ENCODE assay signal across 9 mouse cellular contexts in genomic region chr13:63558297-63558890, GRCm38 (mm10). TPM values are rescaled to one million over a fixed set of nuclear protein-coding genes. Genes with fewer than 3 reads are reported as not detected.
DNase-seq lines count a peak whose midpoint lies in the region; ATAC-seq lines count a peak whose summit lies in the region.
"Had no signal": no experiment of that assay in that cellular context is flagged by ENCODE, and none has a peak within 500 bp of the region (broad histone marks: within the 10 kb centered on the region; RNA-seq: fewer than 3 reads in every experiment).

No protein-coding gene starts in this region.

- H3K27ac ChIP-seq in heart, embryonic 14.5 days (replicated peaks in 1 of 2; ENCODE audit: control insufficient read depth in 1 of 2, insufficient read depth in 1 of 2, low read depth in 2 of 2, low read length in 2 of 2) = 0 out of 4 replicates have a peak overlapping the region, but pooled peaks of 1 of the 2 experiments have one; percentile 24
- H3K27ac ChIP-seq in hindbrain, embryonic 12.5 days = peak overlapping the region; percentile 55; the same call in 1 of the 2 replicates
- peak overlapping the region; percentile 16; the same call in 1 of the 2 replicates for H3K27ac ChIP-seq in midbrain, embryonic 12.5 days (replicated peaks)

- DNase-seq in heart, adult 11 months = no peak
- peak; percentile 66 for DNase-seq in embryo, embryonic 10.5 days (ENCODE audit: low spot score)
- no peak for DNase-seq in cerebellum, postnatal 14 days
- no peak for DNase-seq in left cerebral cortex, adult 11 months (ENCODE audit: low spot score)
- DNase-seq in urinary bladder, postnatal 25 days (ENCODE audit: low spot score) = no peak
- DNase-seq: liver, embryonic 13.5 days had no signal

- H3K9ac ChIP-seq in heart, embryonic 14.5 days (ENCODE audit: low read length) = no peak overlapping the region
- H3K9ac ChIP-seq in hindbrain, embryonic 12.5 days = no peak overlapping the region
- H3K9ac ChIP-seq in midbrain, embryonic 12.5 days (replicated peaks) = 0 out of 2 replicates have a peak overlapping the region, but pooled peaks have one; percentile 32
- H3K9ac ChIP-seq: liver, embryonic 13.5 days had no signal

- H3K27me3 ChIP-seq in heart, embryonic 14.5 days (ENCODE audit: control insufficient read depth, insufficient read depth, low read length) = no peaks in the 10 kb centered on the region
- no peaks in the 10 kb centered on the region for H3K27me3 ChIP-seq in hindbrain, embryonic 12.5 days
- peaks cover 17% of the 10 kb centered on the region for H3K27me3 ChIP-seq in midbrain, embryonic 12.5 days
- H3K27me3 ChIP-seq: liver, embryonic 13.5 days had no signal

- ATAC-seq in heart, embryonic 14.5 days (ENCODE audit: insufficient number of reproducible peaks, insufficient read depth, low FRiP score, low read depth) = no peak
- ATAC-seq in hindbrain, embryonic 12.5 days (ENCODE audit: low FRiP score) = no peak
- ATAC-seq in midbrain, embryonic 12.5 days (ENCODE audit: low FRiP score, low read depth) = no peak

- no peaks in the 10 kb centered on the region for H3K9me3 ChIP-seq in heart, embryonic 14.5 days (ENCODE audit: control insufficient read depth, low read length)
- H3K9me3 ChIP-seq in hindbrain, embryonic 12.5 days (replicated peaks) = no peaks in the 10 kb centered on the region
- no peaks in the 10 kb centered on the region for H3K9me3 ChIP-seq in midbrain, embryonic 12.5 days
- H3K9me3 ChIP-seq: liver, embryonic 13.5 days had no signal

- H3K4me1 ChIP-seq in heart, embryonic 14.5 days (ENCODE audit: control insufficient read depth in 2 of 2, insufficient read depth in 2 of 2, low read length in 2 of 2) = peaks cover 24 to 73% of the 10 kb centered on the region in 2 experiments
- H3K4me1 ChIP-seq in hindbrain, embryonic 12.5 days = peaks cover 87% of the 10 kb centered on the region
- peaks cover 92% of the 10 kb centered on the region for H3K4me1 ChIP-seq in midbrain, embryonic 12.5 days

- 0 out of 2 replicates have a peak, but pooled peaks cover 12% of the 10 kb centered on the region for H3K36me3 ChIP-seq in heart, embryonic 14.5 days (ENCODE audit: control insufficient read depth, insufficient read depth, low read length)
- H3K36me3 ChIP-seq in hindbrain, embryonic 12.5 days = no peaks in the 10 kb centered on the region
- no peaks in the 10 kb centered on the region for H3K36me3 ChIP-seq in midbrain, embryonic 12.5 days

- H3K4me3 ChIP-seq in heart, embryonic 14.5 days (ENCODE audit: control insufficient read depth in 1 of 2, insufficient read depth in 1 of 2, low read depth in 1 of 2, low read length in 2 of 2) = no peak overlapping the region
- H3K4me3 ChIP-seq in hindbrain, embryonic 12.5 days = 0 out of 2 replicates have a peak overlapping the region, but pooled peaks have one; percentile 2
- H3K4me3 ChIP-seq in midbrain, embryonic 12.5 days = no peak overlapping the region
- H3K4me3 ChIP-seq: liver, embryonic 13.5 days had no signal

- WGBS in heart, embryonic 14.5 days = 30% methylated on average over 8 of the region's 8 CpGs
- 33% methylated on average over 8 of the region's 8 CpGs for WGBS in hindbrain, embryonic 12.5 days
- WGBS in midbrain, embryonic 12.5 days = 37% methylated on average over 8 of the region's 8 CpGs

- peak overlapping the region; percentile 11; the same call in 1 of the 2 replicates for H3K4me2 ChIP-seq in heart, embryonic 14.5 days (ENCODE audit: low read length)
- peak overlapping the region; percentile 96 for H3K4me2 ChIP-seq in hindbrain, embryonic 12.5 days (replicated peaks)
- peak overlapping the region; percentile 86 for H3K4me2 ChIP-seq in midbrain, embryonic 12.5 days (replicated peaks)
- H3K4me2 ChIP-seq: liver, embryonic 13.5 days had no signal

RNA-seq across cellular contexts. Expression of gene Ptch1, which starts 15.0 kb away (rescaled TPM):
- polyA plus RNA-seq in heart, embryonic 14.5 days (2014; fragmentation: Nextera tagmentation; extraction: Ambion mirVana) = 8.4 and 9.0 TPM in 2 replicates
- 22.7 and 24.3 TPM in 2 replicates for polyA plus RNA-seq in hindbrain, embryonic 12.5 days (2016; fragmentation: Nextera tagmentation; extraction: Ambion mirVana)
- polyA plus RNA-seq in midbrain, embryonic 12.5 days (2016; fragmentation: Nextera tagmentation; extraction: Ambion mirVana) = 18.6 and 24.5 TPM in 2 replicates

Comparison
In these comparisons a context has a peak if more than half of its experiments do, and no peak if none do; other contexts are left out.
1. H3K4me2 ChIP-seq: peak in every context shown above with its lines; median percentile 96 in hindbrain, embryonic 12.5 days; 86 in midbrain, embryonic 12.5 days; 11 in heart, embryonic 14.5 days.